Mouse (Mus musculus) hindbrain, postnatal 0 days (tissue): ENCODE measurements around the gene Arpc1b. TPM values are rescaled to one million over a fixed set of nuclear protein-coding genes. Genes with fewer than 3 reads are reported as not detected.

Experiments used
- ATAC-seq: fragments of 200-750 bp; cut with Nextera tagmentation; 2 replicates; pipeline ENCODE4 v1.8.0; 2017; ENCODE audit warnings: mild to moderate bottlenecking, moderate TSS enrichment, moderate library complexity
- DNase-seq: peaks from one replicate; pipeline ENCODE4 v3.0.0-alpha.2; 2015; ENCODE audit warnings: low spot score
- H3K27ac ChIP-seq: fragments of 300-500 bp; sonication (generic); 2 replicates; pipeline ENCODE4 v1.5.1; 2014; ENCODE audit warnings: mild to moderate bottlenecking
- H3K27me3 ChIP-seq: fragments of 300-500 bp; sonication (generic); 2 replicates; pipeline ENCODE4 v1.6.1; 2014; ENCODE audit warnings: low read length, mixed read lengths; ENCODE audit not compliant: insufficient read depth
- H3K36me3 ChIP-seq: fragments of 300-500 bp; sonication (generic); 2 replicates; pipeline ENCODE4 v1.6.1; 2014; ENCODE audit warnings: low read length, mixed read lengths; ENCODE audit not compliant: insufficient read depth
- H3K4me1 ChIP-seq: fragments of 300-500 bp; sonication (generic); 2 replicates; pipeline ENCODE4 v1.6.1; 2014; ENCODE audit warnings: antibody characterized with exemption, low read length, mixed read lengths; ENCODE audit not compliant: insufficient read depth
- H3K4me2 ChIP-seq: fragments of 300-500 bp; sonication (generic); 2 replicates; pipeline ENCODE4 v1.6.1; 2014; ENCODE audit warnings: low read depth, mild to moderate bottlenecking, low read length, moderate library complexity, mixed read lengths
- H3K4me3 ChIP-seq: fragments of 300-500 bp; sonication (generic); 2 replicates; pipeline ENCODE4 v1.5.1; 2014; ENCODE audit warnings: low read length
- H3K9ac ChIP-seq: fragments of 300-500 bp; sonication (generic); replicated peaks from 2 replicates; pipeline ENCODE4 v1.6.1; 2014; ENCODE audit warnings: mild to moderate bottlenecking, low read length, moderate library complexity, mixed read lengths
- H3K9me3 ChIP-seq: fragments of 300-500 bp; sonication (generic); 2 replicates; pipeline ENCODE4 v1.6.1; 2016; ENCODE audit warnings: low read length, mixed read lengths
- CTCF ChIP-seq: IDR thresholded peaks from 2 replicates; pipeline ENCODE4 v1.5.1; 2016; ENCODE audit warnings: antibody characterized with exemption, control low read depth, low read depth
- WGBS: fragments of 180-500 bp; shearing (Covaris S2); extraction: QIAGEN DNeasy Blood & Tissue Kit; methylation state at CpG from one replicate; pipeline ENCODE4 v1.1.7; 2014; 5-methylcytosine and 5-hydroxymethylcytosine counted together
- polyA plus RNA-seq: library from polyadenylated mRNA; unstranded; fragments of >200 nt; fragmentation: Nextera tagmentation; extraction: Ambion mirVana; gene quantifications from 2 replicates; pipeline ENCODE4 v1.2.1, GENCODE M21; 2015
- total RNA-seq: library from RNA; depleted of rRNA; stranded (reverse); fragments of >200 nt; gene quantifications from 2 replicates; pipeline ENCODE4 v1.2.3, GENCODE M21; 2014

The Arpc1b gene
- total and polyA plus RNA-seq, 2 experiments from 2014 or later, result 53.3 to 73.6 TPM

DNA sequence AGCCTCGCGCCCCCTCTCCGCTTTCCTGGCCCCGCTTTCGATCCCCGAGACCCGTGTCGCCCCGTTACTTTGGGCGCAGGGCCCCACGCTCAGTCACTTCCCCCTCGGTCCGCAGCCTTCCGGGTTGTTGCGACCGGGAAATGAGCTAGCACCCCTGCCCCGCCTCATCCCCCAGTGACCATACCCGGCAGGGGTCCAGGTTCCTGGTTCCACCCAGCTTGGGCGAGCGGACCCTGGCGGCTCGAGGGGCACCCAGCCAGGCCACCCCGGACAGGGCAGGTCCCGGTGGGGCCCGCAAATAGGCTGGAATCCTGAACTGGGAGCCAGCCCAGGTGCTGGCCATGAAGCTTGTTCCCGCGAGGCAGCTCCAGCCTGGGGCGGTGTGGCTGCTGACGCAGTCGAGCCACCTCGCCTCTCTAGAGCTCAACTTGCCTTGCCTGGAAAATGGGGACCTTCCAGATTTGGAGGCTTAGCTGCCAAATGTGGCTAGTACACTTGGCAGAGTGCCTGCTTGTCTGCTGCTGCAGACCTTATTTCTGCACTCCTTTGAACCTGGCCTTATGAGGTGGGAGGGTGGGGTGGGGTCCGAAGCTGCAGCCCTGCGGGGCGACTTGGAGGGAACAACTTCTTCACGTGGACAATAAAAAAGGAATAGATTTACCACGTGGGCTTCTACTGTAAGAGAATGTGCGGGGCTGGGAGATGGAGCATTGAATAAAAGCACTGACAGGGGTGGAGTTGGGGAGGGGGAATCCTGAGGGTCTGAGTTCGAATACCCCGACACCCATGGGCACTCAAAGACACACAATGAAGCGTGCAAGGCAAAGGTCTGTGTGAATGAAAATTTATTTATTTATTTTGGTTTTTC is 825 bp downstream of the Arpc1b start:
- Histone ChIP-seq H3K4me3 (peak overlapping the region; percentile 43), H3K36me3 (peaks cover 9% of the 10 kb centered on the region), H3K27ac (peak overlapping the region; percentile 3; the same call in 1 of the 2 replicates), H3K27me3 (no peaks in the 10 kb centered on the region), H3K9ac (peak overlapping the region; percentile 51), H3K4me1 (no peaks in the 10 kb centered on the region), H3K9me3 (no peaks in the 10 kb centered on the region), H3K4me2 (peak overlapping the region; percentile 60)
- TF ChIP-seq CTCF, result no peak
- peak; percentile 11 for ATAC-seq
- peak; percentile 51 for DNase-seq
- 17% methylated on average over 40 of the region's 40 CpGs for WGBS

DNA sequence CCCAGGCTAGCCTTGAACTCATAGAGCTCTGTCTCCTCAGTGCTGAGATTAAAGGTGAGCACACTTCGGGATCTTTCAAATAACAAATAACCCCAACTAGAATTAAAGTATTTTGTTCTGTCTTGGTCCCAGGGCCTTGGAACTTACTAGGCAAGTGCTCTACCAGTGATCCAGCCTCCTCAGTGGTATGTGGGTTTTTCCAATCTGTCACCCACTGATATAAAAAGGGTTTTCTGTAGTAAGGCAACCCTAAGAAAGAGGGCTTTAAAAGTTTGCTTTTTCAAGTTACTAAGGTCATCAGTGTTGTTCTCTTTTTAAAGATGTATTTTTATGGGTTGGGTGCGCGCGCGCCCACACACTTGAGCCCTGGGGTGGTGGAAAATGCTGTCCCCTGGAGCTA is 1.7 kb downstream of the Arpc1b start:
- no peaks in the 10 kb centered on the region for H3K27me3 ChIP-seq
- H3K27ac ChIP-seq, result no peak overlapping the region
- no peaks in the 10 kb centered on the region for H3K4me1 ChIP-seq
- H3K9ac ChIP-seq, result no peak overlapping the region
- WGBS, result 90% methylated on average over 5 of the region's 5 CpGs
- H3K36me3 ChIP-seq, result peaks cover under 1% of the 10 kb centered on the region; the same call in 1 of the 2 replicates
- no peak for TF ChIP-seq CTCF
- DNase-seq, result no peak
- H3K9me3 ChIP-seq, result no peaks in the 10 kb centered on the region
- no peak overlapping the region for H3K4me2 ChIP-seq
- no peak for ATAC-seq
- H3K4me3 ChIP-seq, result no peak overlapping the region

DNA sequence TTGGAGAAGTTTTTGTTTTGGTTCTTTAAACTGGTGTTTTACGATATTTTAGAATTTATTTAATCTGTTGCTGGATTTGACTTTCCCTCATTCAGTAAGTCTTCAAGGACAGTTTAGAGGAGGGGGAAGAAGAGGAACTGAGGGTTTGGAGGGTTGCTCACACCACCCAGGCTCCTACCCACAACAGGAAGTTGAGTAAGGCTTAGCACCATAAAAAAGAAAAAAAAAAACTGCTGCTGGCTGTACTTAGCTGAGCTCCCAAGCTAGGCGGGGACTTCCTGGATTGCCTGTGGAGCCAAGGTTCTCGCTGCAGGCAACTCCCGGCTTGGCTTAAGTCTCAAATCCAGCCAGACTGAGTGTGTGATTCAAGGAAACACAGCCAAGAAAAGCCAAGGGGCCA is 2.3 kb downstream of the Arpc1b start:
- no peak for ATAC-seq
- Histone ChIP-seq H3K27ac (no peak overlapping the region), H3K27me3 (no peaks in the 10 kb centered on the region), H3K4me3 (no peak overlapping the region), H3K36me3 (no peaks in the 10 kb centered on the region), H3K4me1 (no peaks in the 10 kb centered on the region), H3K4me2 (no peak overlapping the region), H3K9ac (no peak overlapping the region), H3K9me3 (no peaks in the 10 kb centered on the region)
- WGBS, result 54% methylated on average over 4 of the region's 4 CpGs
- TF ChIP-seq CTCF, result no peak
- DNase-seq, result peak; percentile 11

- Histone ChIP-seq H3K27me3 (no peaks in the 10 kb centered on the region), H3K4me2 (no peak overlapping the region), H3K36me3 (no peaks in the 10 kb centered on the region), H3K9me3 (no peaks in the 10 kb centered on the region), H3K27ac (no peak overlapping the region), H3K4me3 (no peak overlapping the region), H3K4me1 (no peaks in the 10 kb centered on the region), H3K9ac (no peak overlapping the region)
- ATAC-seq (no peak), DNase-seq (peak; percentile 58)
- 43% methylated on average over 10 of the region's 10 CpGs for WGBS
- TF ChIP-seq CTCF, result peak; percentile 66
These were observed 2.9 kb downstream of the Arpc1b start for GRCm38 (mm10) chr5:145116916-145117315.

DNA sequence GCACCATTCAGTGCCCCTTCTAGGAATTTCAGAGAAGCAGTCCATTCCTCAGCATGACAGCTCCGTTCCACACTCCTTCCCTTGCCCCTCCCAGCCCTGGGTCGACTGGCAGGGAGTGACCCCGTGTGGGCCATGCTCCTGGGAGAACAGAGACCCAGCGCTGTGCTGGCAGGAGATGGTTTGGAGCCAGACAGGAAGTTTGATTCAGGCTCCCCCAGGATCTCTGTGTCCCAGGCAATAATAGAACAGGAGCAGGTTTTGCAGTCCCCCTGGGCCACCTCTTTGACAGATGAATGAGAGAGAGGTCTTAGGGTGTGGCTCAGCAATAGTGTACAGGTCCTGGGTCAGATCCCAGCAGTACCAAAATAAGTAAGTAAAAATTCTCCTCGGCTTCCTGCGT is 4.0 kb downstream of the Arpc1b start:
- ATAC-seq (no peak), DNase-seq (no peak)
- Histone ChIP-seq H3K36me3 (no peaks in the 10 kb centered on the region), H3K4me3 (no peak overlapping the region), H3K4me1 (no peaks in the 10 kb centered on the region), H3K27ac (no peak overlapping the region), H3K4me2 (no peak overlapping the region), H3K27me3 (no peaks in the 10 kb centered on the region), H3K9me3 (no peaks in the 10 kb centered on the region), H3K9ac (no peak overlapping the region)
- TF ChIP-seq CTCF, result no peak
- WGBS, result 53% methylated on average over 6 of the region's 6 CpGs

- H3K27me3 ChIP-seq, result no peaks in the 10 kb centered on the region
- ATAC-seq, result no peak
- no peak for TF ChIP-seq CTCF
- no peaks in the 10 kb centered on the region for H3K36me3 ChIP-seq
- H3K9ac ChIP-seq, result no peak overlapping the region
- H3K4me1 ChIP-seq, result no peaks in the 10 kb centered on the region
- no peak overlapping the region for H3K27ac ChIP-seq
- H3K4me2 ChIP-seq, result no peak overlapping the region
- H3K9me3 ChIP-seq, result no peaks in the 10 kb centered on the region
- H3K4me3 ChIP-seq, result no peak overlapping the region
- DNase-seq, result no peak
- WGBS, result 92% methylated on average over 5 of the region's 5 CpGs
These were observed 4.4 kb downstream of the Arpc1b start for GRCm38 (mm10) chr5:145118461-145118860.

DNA sequence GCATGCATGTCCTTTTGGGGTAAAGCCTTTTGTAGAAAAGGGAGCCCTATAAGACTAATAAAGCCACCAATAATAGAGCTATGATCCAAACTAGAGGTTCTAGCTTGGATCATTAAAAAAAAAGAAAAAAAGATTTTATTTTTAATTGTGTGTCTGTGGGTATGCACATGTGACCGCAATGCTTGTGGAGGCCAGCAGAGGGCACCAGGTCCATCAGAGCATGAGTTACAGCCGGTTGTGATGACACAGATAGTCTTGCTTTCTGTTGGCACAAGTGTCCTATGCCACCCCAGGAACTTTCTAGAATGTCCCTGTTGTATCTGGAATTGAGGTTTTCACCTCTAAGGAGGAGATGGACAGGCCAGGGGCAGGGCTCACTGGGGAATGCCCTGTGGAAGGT is 5.4 kb downstream of the Arpc1b start:
- peaks cover 6% of the 10 kb centered on the region; the same call in 1 of the 2 replicates for H3K36me3 ChIP-seq
- ATAC-seq (no peak), DNase-seq (no peak)
- no peak overlapping the region for H3K27ac ChIP-seq
- H3K4me1 ChIP-seq, result no peaks in the 10 kb centered on the region
- no peaks in the 10 kb centered on the region for H3K27me3 ChIP-seq
- peak; percentile 40 for TF ChIP-seq CTCF
- no peaks in the 10 kb centered on the region for H3K9me3 ChIP-seq
- no peak overlapping the region for H3K9ac ChIP-seq
- H3K4me3 ChIP-seq, result no peak overlapping the region
- H3K4me2 ChIP-seq, result no peak overlapping the region
- 90% methylated on average over 2 of the region's 2 CpGs for WGBS
